Mouse (Mus musculus): ENCODE measurements at regions not wholly inside any gene's neighbourhood (a gene's known extent, or its start where the extent isn't known, plus 50 kb on each side); places are given as distances from the start of the nearest gene placed in this dataset.

GRCm38 (mm10) chr3:82271965-82272364 is 85.9 kb upstream of the Map9 start:
- no peaks in the 10 kb centered on the region for H3K4me1 ChIP-seq (replicated peaks; ENCODE audit: insufficient read depth, low read length)
- no peak overlapping the region for H3K4me2 ChIP-seq (ENCODE audit: low read length)
- H3K9ac ChIP-seq (ENCODE audit: low read depth, low read length), result no peak overlapping the region
- WGBS, result 90% methylated on average over 1 of the region's 1 CpGs
- H3K9me3 ChIP-seq (replicated peaks; ENCODE audit: low read length), result no peaks in the 10 kb centered on the region
- no peak overlapping the region for H3K27ac ChIP-seq
- ATAC-seq (replicated peaks; ENCODE audit: low FRiP score, low read depth) (no peak), DNase-seq (ENCODE audit: low spot score) (no peak)
- H3K27me3 ChIP-seq (ENCODE audit: insufficient read depth, low read length), result no peaks in the 10 kb centered on the region
- no peak for TF ChIP-seq CTCF (IDR thresholded peaks at IDR 0.05; ENCODE audit: low read depth)
- H3K4me3 ChIP-seq (replicated peaks; ENCODE audit: low read depth, low read length), result no peak overlapping the region
- no peaks in the 10 kb centered on the region for H3K36me3 ChIP-seq (ENCODE audit: insufficient read depth, low read length)

- Histone ChIP-seq H3K36me3 (ENCODE audit: insufficient read depth, low read length) (no peaks in the 10 kb centered on the region), H3K4me3 (replicated peaks; ENCODE audit: low read depth, low read length) (no peak overlapping the region), H3K4me2 (ENCODE audit: low read length) (no peak overlapping the region), H3K27me3 (ENCODE audit: insufficient read depth, low read length) (no peaks in the 10 kb centered on the region), H3K27ac (0 out of 2 replicates have a peak overlapping the region, but pooled peaks have one; percentile 66), H3K9ac (ENCODE audit: low read depth, low read length) (no peak overlapping the region), H3K9me3 (replicated peaks; ENCODE audit: low read length) (no peaks in the 10 kb centered on the region), H3K4me1 (replicated peaks; ENCODE audit: insufficient read depth, low read length) (no peaks in the 10 kb centered on the region)
- DNase-seq (ENCODE audit: low spot score) (no peak), ATAC-seq (replicated peaks; ENCODE audit: low FRiP score, low read depth) (no peak)
- WGBS, result 70% methylated on average over 1 of the region's 1 CpGs
- TF ChIP-seq CTCF (IDR thresholded peaks at IDR 0.05; ENCODE audit: low read depth), result no peak
Observed at GRCm38 (mm10) chr3:82265941-82266340, 91.9 kb upstream of the Map9 start.

GRCm38 (mm10) chr3:82261976-82262375 is 95.9 kb upstream of the Map9 start:
- Histone ChIP-seq H3K4me3 (replicated peaks; ENCODE audit: low read depth, low read length) (no peak overlapping the region), H3K4me1 (replicated peaks; ENCODE audit: insufficient read depth, low read length) (no peaks in the 10 kb centered on the region), H3K27me3 (ENCODE audit: insufficient read depth, low read length) (no peaks in the 10 kb centered on the region), H3K27ac (peak overlapping the region; percentile 21; the same call in 1 of the 2 replicates), H3K9me3 (replicated peaks; ENCODE audit: low read length) (no peaks in the 10 kb centered on the region), H3K36me3 (ENCODE audit: insufficient read depth, low read length) (no peaks in the 10 kb centered on the region), H3K4me2 (ENCODE audit: low read length) (no peak overlapping the region), H3K9ac (ENCODE audit: low read depth, low read length) (no peak overlapping the region)
- peak; percentile 58 for ATAC-seq (replicated peaks; ENCODE audit: low FRiP score, low read depth)
- TF ChIP-seq CTCF (IDR thresholded peaks at IDR 0.05; ENCODE audit: low read depth), result no peak
- peak; percentile 87 for DNase-seq (ENCODE audit: low spot score)
- 52% methylated on average over 3 of the region's 3 CpGs for WGBS

GRCm38 (mm10) chr3:82259986-82260652 is 97.7 kb upstream of the Map9 start:
- H3K9me3 ChIP-seq (replicated peaks; ENCODE audit: low read length), result no peaks in the 10 kb centered on the region
- ATAC-seq (replicated peaks; ENCODE audit: low FRiP score, low read depth), result peak; percentile 59; the same call in 1 of the 2 replicates
- H3K4me2 ChIP-seq (ENCODE audit: low read length), result no peak overlapping the region
- H3K4me1 ChIP-seq (replicated peaks; ENCODE audit: insufficient read depth, low read length), result no peaks in the 10 kb centered on the region
- H3K9ac ChIP-seq (ENCODE audit: low read depth, low read length), result no peak overlapping the region
- H3K27ac ChIP-seq, result peak overlapping the region; percentile 70
- H3K4me3 ChIP-seq (replicated peaks; ENCODE audit: low read depth, low read length), result no peak overlapping the region
- H3K36me3 ChIP-seq (ENCODE audit: insufficient read depth, low read length), result no peaks in the 10 kb centered on the region
- DNase-seq (ENCODE audit: low spot score), result peak; percentile 90
- no peak for TF ChIP-seq CTCF (IDR thresholded peaks at IDR 0.05; ENCODE audit: low read depth)
- H3K27me3 ChIP-seq (ENCODE audit: insufficient read depth, low read length), result no peaks in the 10 kb centered on the region
- 63% methylated on average over 4 of the region's 4 CpGs for WGBS

GRCm38 (mm10) chr3:82250796-82251261 is 105.2 kb upstream of the Gucy1a1 start:
- Histone ChIP-seq H3K4me2 (ENCODE audit: low read length) (no peak overlapping the region), H3K27ac (peak overlapping the region; percentile 66), H3K9ac (ENCODE audit: low read depth, low read length) (no peak overlapping the region), H3K36me3 (ENCODE audit: insufficient read depth, low read length) (no peaks in the 10 kb centered on the region), H3K9me3 (replicated peaks; ENCODE audit: low read length) (no peaks in the 10 kb centered on the region), H3K27me3 (ENCODE audit: insufficient read depth, low read length) (no peaks in the 10 kb centered on the region), H3K4me1 (replicated peaks; ENCODE audit: insufficient read depth, low read length) (no peaks in the 10 kb centered on the region), H3K4me3 (replicated peaks; ENCODE audit: low read depth, low read length) (no peak overlapping the region)
- no peak for TF ChIP-seq CTCF (IDR thresholded peaks at IDR 0.05; ENCODE audit: low read depth)
- no peak for ATAC-seq (replicated peaks; ENCODE audit: low FRiP score, low read depth)
- peak; percentile 85 for DNase-seq (ENCODE audit: low spot score)
- WGBS, result 62% methylated on average over 3 of the region's 3 CpGs

- DNase-seq (ENCODE audit: low spot score) (peak; percentile 60), ATAC-seq (replicated peaks; ENCODE audit: low FRiP score, low read depth) (no peak)
- Histone ChIP-seq H3K4me2 (ENCODE audit: low read length) (no peak overlapping the region), H3K27me3 (ENCODE audit: insufficient read depth, low read length) (no peaks in the 10 kb centered on the region), H3K4me3 (replicated peaks; ENCODE audit: low read depth, low read length) (no peak overlapping the region), H3K27ac (peak overlapping the region; percentile 66), H3K36me3 (ENCODE audit: insufficient read depth, low read length) (no peaks in the 10 kb centered on the region), H3K9ac (ENCODE audit: low read depth, low read length) (no peak overlapping the region), H3K9me3 (replicated peaks; ENCODE audit: low read length) (no peaks in the 10 kb centered on the region), H3K4me1 (replicated peaks; ENCODE audit: insufficient read depth, low read length) (no peaks in the 10 kb centered on the region)
- 50% methylated on average over 6 of the region's 6 CpGs for WGBS
- no peak for TF ChIP-seq CTCF (IDR thresholded peaks at IDR 0.05; ENCODE audit: low read depth)
Observed at GRCm38 (mm10) chr3:82249968-82250795, 104.6 kb upstream of the Gucy1a1 start.
